ENCODE assay signal across 8 mouse cellular contexts in genomic region chr12:80116206-80117112, GRCm38 (mm10). TPM values are rescaled to one million over a fixed set of nuclear protein-coding genes. Genes with fewer than 3 reads are reported as not detected.
DNase-seq lines count a peak whose midpoint lies in the region; ATAC-seq and TF ChIP-seq lines count a peak whose summit lies in the region.

No protein-coding gene starts in this region.

- peaks cover 15% of the 10 kb centered on the region for H3K36me3 ChIP-seq in heart, postnatal 0 days (replicated peaks; ENCODE audit: control insufficient read depth, insufficient read depth, low read length)
- peaks cover 23% of the 10 kb centered on the region for H3K36me3 ChIP-seq in midbrain, embryonic 10.5 days

- H3K4me1 ChIP-seq in bone marrow, adult 2 months (ENCODE audit: control insufficient read depth, insufficient read depth, low read length), result peaks cover 1% of the 10 kb centered on the region; the same call in 1 of the 2 replicates
- H3K4me1 ChIP-seq in heart, postnatal 0 days (ENCODE audit: control insufficient read depth, insufficient read depth), result peaks cover 8% of the 10 kb centered on the region; the same call in 1 of the 2 replicates
- H3K4me1 ChIP-seq in midbrain, embryonic 10.5 days, result peaks cover 41% of the 10 kb centered on the region

- no peaks in the 10 kb centered on the region for H3K27me3 ChIP-seq in heart, postnatal 0 days (ENCODE audit: control insufficient read depth, insufficient read depth, low read length)
- no peaks in the 10 kb centered on the region for H3K27me3 ChIP-seq in midbrain, embryonic 10.5 days (ENCODE audit: low read depth, poor library complexity, severe bottlenecking)

- no peak for DNase-seq in left cerebral cortex, adult 2 months (ENCODE audit: extremely low spot score in 1 of 2, low spot score in 2 of 2)
- DNase-seq in left cerebral cortex, adult 8-10 months (ENCODE audit: low spot score in 2 of 2), result no peak
- DNase-seq in heart, postnatal 0 days (ENCODE audit: low spot score), result no peak
- peak; percentile 22 for DNase-seq in midbrain, embryonic 10.5 days (ENCODE audit: low spot score)
- no peak for DNase-seq in frontal cortex, postnatal 36 days (ENCODE audit: low spot score in 2 of 2)
- no peak for DNase-seq in gastrocnemius, postnatal 36 days
- DNase-seq in retina, postnatal 1 day, result no peak

- TF ChIP-seq CTCF in left cerebral cortex, adult 2 months (IDR thresholded peaks at IDR 0.05), result no peak
- TF ChIP-seq CTCF in bone marrow, adult 2 months (IDR thresholded peaks at IDR 0.05; ENCODE audit: control insufficient read depth, insufficient read depth, low read length), result no peak
- no peak for TF ChIP-seq CTCF in heart, postnatal 0 days (IDR thresholded peaks at IDR 0.05; ENCODE audit: low read depth)

- peak overlapping the region; percentile 68 for H3K4me2 ChIP-seq in heart, postnatal 0 days (ENCODE audit: low read depth, low read length)

- H3K27ac ChIP-seq in left cerebral cortex, adult 2 months, result peak overlapping the region; percentile 97
- H3K27ac ChIP-seq in bone marrow, adult 2 months (ENCODE audit: control insufficient read depth, insufficient read depth, low read depth, low read length, poor library complexity), result peak overlapping the region; percentile 94
- peak overlapping the region; percentile 97 for H3K27ac ChIP-seq in heart, postnatal 0 days (ENCODE audit: low read depth)
- peak overlapping the region; percentile 99 for H3K27ac ChIP-seq in midbrain, embryonic 10.5 days (replicated peaks)

- peak overlapping the region; percentile 90 for H3K9ac ChIP-seq in heart, postnatal 0 days (replicated peaks; ENCODE audit: low read depth, low read length)

- peak overlapping the region; percentile 93 for H3K4me3 ChIP-seq in left cerebral cortex, adult 2 months
- peak overlapping the region; percentile 76 for H3K4me3 ChIP-seq in bone marrow, adult 2 months (replicated peaks; ENCODE audit: control insufficient read depth, low read depth, low read length)
- H3K4me3 ChIP-seq in heart, postnatal 0 days (ENCODE audit: low read depth, low read length), result peak overlapping the region; percentile 96
- H3K4me3 ChIP-seq in midbrain, embryonic 10.5 days, result peak overlapping the region; percentile 85

- H3K9me3 ChIP-seq in heart, postnatal 0 days (replicated peaks; ENCODE audit: control insufficient read depth, low read length), result no peaks in the 10 kb centered on the region
- peaks cover 4% of the 10 kb centered on the region; the same call in 1 of the 2 replicates for H3K9me3 ChIP-seq in midbrain, embryonic 10.5 days (replicated peaks)

- 53% methylated on average over 18 of the region's 18 CpGs for WGBS in bone marrow, adult 2 months
- WGBS in heart, postnatal 0 days, result 43% methylated on average over 18 of the region's 18 CpGs
- WGBS in midbrain, embryonic 10.5 days, result 36% methylated on average over 18 of the region's 18 CpGs

- intact Hi-C loops in left cerebral cortex, adult 2 months (cut with DNase I), result loop anchor here (10.0 kb wide), 2 partner anchors 152 to 382 kb away; no protein-coding TSS in a partner anchor
- intact Hi-C loops in gastrocnemius, postnatal 36 days (cut with DNase I), result no loop called here

- ATAC-seq in heart, postnatal 0 days (ENCODE audit: insufficient read depth, low read depth), result no peak

- TF ChIP-seq EP300 in heart, postnatal 0 days (IDR thresholded peaks at IDR 0.05; ENCODE audit: low read depth), result no peak

- TF ChIP-seq POLR2A in bone marrow, adult 2 months (IDR thresholded peaks at IDR 0.05; ENCODE audit: borderline replicate concordance, control insufficient read depth, low read depth, low read length), result no peak

RNA-seq across cellular contexts. Expression of gene Zfp36l1, which starts 3.6 kb away (rescaled TPM):
- total RNA-seq in left cerebral cortex, adult 2 months (2021), result 10 to 100 TPM; 32.7 to 39.2 TPM
- 10 to 100 TPM; 26.7 to 46.5 (median 33.3) TPM for total RNA-seq in left cerebral cortex, adult 8-10 months (2022)
- polyA plus RNA-seq in bone marrow, adult 2 months (2011; ENCODE audit: insufficient read depth, insufficient read length, low replicate concordance, missing spikeins), result 20.1 and 33.6 TPM in 2 replicates
- 80.6 and 85.1 TPM in 2 replicates for total RNA-seq in heart, postnatal 0 days (2014; rRNA removed; ENCODE audit: low replicate concordance)
- polyA plus RNA-seq in heart, postnatal 0 days (2015; fragmentation: Nextera tagmentation; extraction: Ambion mirVana), result 60.3 and 69.6 TPM in 2 replicates
- 127 and 141 TPM in 2 replicates for polyA plus RNA-seq in midbrain, embryonic 10.5 days (2016; fragmentation: Nextera tagmentation; extraction: Ambion mirVana)
- total RNA-seq in gastrocnemius, postnatal 36 days (2021), result 10 to 100 TPM; 25.0 to 29.8 TPM
